11 mouse cellular contexts compared by ENCODE assay signal in genomic region chr3:88334029-88334658, GRCm38 (mm10). TPM values are rescaled to one million over a fixed set of nuclear protein-coding genes. Genes with fewer than 3 reads are reported as not detected.
DNase-seq lines count a peak whose midpoint lies in the region; ATAC-seq and TF ChIP-seq lines count a peak whose summit lies in the region.
"Had no signal": no experiment of that assay in that cellular context is flagged by ENCODE, and none has a peak within 500 bp of the region (broad histone marks: within the 10 kb centered on the region; RNA-seq: fewer than 3 reads in every experiment).

No protein-coding gene starts in this region.

- H3K4me1 ChIP-seq in heart, embryonic 12.5 days (replicated peaks): peaks cover 33% of the 10 kb centered on the region
- H3K4me1 ChIP-seq in limb, embryonic 13.5 days: peaks cover 23% of the 10 kb centered on the region

- H3K27me3 ChIP-seq in heart, embryonic 12.5 days (replicated peaks): no peaks in the 10 kb centered on the region
- H3K27me3 ChIP-seq in limb, embryonic 13.5 days: no peaks in the 10 kb centered on the region
- H3K27me3 ChIP-seq in myocyte (ENCODE audit: control insufficient read depth, insufficient read depth, insufficient read length): no peaks in the 10 kb centered on the region
- H3K27me3 ChIP-seq: hindbrain, embryonic 12.5 days; midbrain, embryonic 13.5 days had no signal

- no peak for TF ChIP-seq POLR2A in myocyte (IDR thresholded peaks at IDR 0.05; ENCODE audit: insufficient read length, low read depth)

- H3ac ChIP-seq in myocyte (ENCODE audit: control insufficient read depth, insufficient read length): no peak overlapping the region

- no peaks in the 10 kb centered on the region for H3K9me3 ChIP-seq in heart, embryonic 12.5 days (replicated peaks)
- no peaks in the 10 kb centered on the region for H3K9me3 ChIP-seq in limb, embryonic 13.5 days
- H3K9me3 ChIP-seq: hindbrain, embryonic 12.5 days; midbrain, embryonic 13.5 days had no signal

- no peak for ATAC-seq in heart, embryonic 12.5 days (ENCODE audit: insufficient number of reproducible peaks, low FRiP score)
- no peak for ATAC-seq in limb, embryonic 13.5 days (ENCODE audit: low FRiP score, low read depth)
- ATAC-seq: CD4-positive, CD25-positive, alpha-beta regulatory T cell, adult 4 months; midbrain, embryonic 13.5 days had no signal

- H3K36me3 ChIP-seq in heart, embryonic 12.5 days: peaks cover 13% of the 10 kb centered on the region
- peaks cover 18% of the 10 kb centered on the region for H3K36me3 ChIP-seq in limb, embryonic 13.5 days
- H3K36me3 ChIP-seq in myocyte (ENCODE audit: control insufficient read depth, insufficient read depth): no peaks in the 10 kb centered on the region

- peak overlapping the region; percentile 81 for H3K4me2 ChIP-seq in heart, embryonic 12.5 days
- H3K4me2 ChIP-seq in limb, embryonic 13.5 days (replicated peaks): peak overlapping the region; percentile 16; the same call in 1 of the 2 replicates
- no peak overlapping the region for H3K4me2 ChIP-seq in myocyte (ENCODE audit: low read depth)

- no peak for DNase-seq in heart, adult 9 months (ENCODE audit: low spot score in 2 of 2)
- DNase-seq in gonadal fat pad, adult 2 months (ENCODE audit: low read depth): peak; percentile 63
- DNase-seq in cerebellum, adult 11-12 months: no peak
- DNase-seq in spleen, adult 12 weeks (ENCODE audit: low spot score): no peak
- DNase-seq in right cerebral cortex, adult 2 months (ENCODE audit: low spot score in 2 of 2): no peak

- no peak overlapping the region for H3K27ac ChIP-seq in heart, embryonic 12.5 days (ENCODE audit: poor library complexity, severe bottlenecking)
- peak overlapping the region; percentile 48; the same call in 1 of the 2 replicates for H3K27ac ChIP-seq in limb, embryonic 13.5 days
- H3K27ac ChIP-seq: hindbrain, embryonic 12.5 days; midbrain, embryonic 13.5 days had no signal

- H3K9ac ChIP-seq in heart, embryonic 12.5 days: peak overlapping the region; percentile 53
- 0 out of 2 replicates have a peak overlapping the region, but pooled peaks have one; percentile 8 for H3K9ac ChIP-seq in limb, embryonic 13.5 days

- peaks cover 39% of the 10 kb centered on the region for H3K79me2 ChIP-seq in myocyte (ENCODE audit: control insufficient read depth, insufficient read depth)

- WGBS in heart, embryonic 12.5 days: 47% methylated on average over 12 of the region's 12 CpGs
- WGBS in limb, embryonic 13.5 days: 53% methylated on average over 12 of the region's 12 CpGs

- H3K4me3 ChIP-seq in heart, embryonic 12.5 days: no peak overlapping the region
- peak overlapping the region; percentile 15 for H3K4me3 ChIP-seq in limb, embryonic 13.5 days
- H3K4me3 ChIP-seq in myocyte: peak overlapping the region; percentile 92

TF ChIP-seq in myocyte, 11 proteins besides CTCF, POLR2A, EP300 and RAD21:
- no peak for TF ChIP-seq TCF3 (IDR thresholded peaks at IDR 0.05; ENCODE audit: insufficient read length, low read depth)
- no peak for TF ChIP-seq REST (IDR thresholded peaks at IDR 0.05; ENCODE audit: insufficient read depth, insufficient read length)
- TF ChIP-seq SRF (IDR thresholded peaks at IDR 0.05; ENCODE audit: control insufficient read depth, insufficient read length, low read depth): no peak
- TF ChIP-seq POLR2AphosphoS2 (IDR thresholded peaks at IDR 0.05; ENCODE audit: insufficient read length, low read depth): no peak
- no peak for TF ChIP-seq MYOD1 (IDR thresholded peaks at IDR 0.05; ENCODE audit: control insufficient read depth in 1 of 3, insufficient read length in 2 of 3, low read depth in 2 of 3)
- no peak for TF ChIP-seq MAX (IDR thresholded peaks at IDR 0.05; ENCODE audit: low read depth)

RNA-seq across cellular contexts. Expression of gene Tmem79, which starts 1.8 kb away (rescaled TPM):
- 1.4 and 1.9 TPM in 2 replicates for polyA plus RNA-seq in heart, embryonic 12.5 days (2016; fragmentation: Nextera tagmentation; extraction: Ambion mirVana)
- 17.8 and 19.6 TPM in 2 replicates for polyA plus RNA-seq in gonadal fat pad, adult 2 months (2012; rRNA removed)
- 6.4 and 6.8 TPM in 2 replicates for polyA plus RNA-seq in limb, embryonic 13.5 days (2015; fragmentation: Nextera tagmentation; extraction: Ambion mirVana)
- 2.3 TPM for polyA plus RNA-seq in myocyte (2012; fragmentation: generic; extraction: Trizol)

RNA-seq across cellular contexts. Expression of gene Smg5, which starts 1.9 kb away (rescaled TPM):
- polyA plus RNA-seq in heart, embryonic 12.5 days (2016; fragmentation: Nextera tagmentation; extraction: Ambion mirVana): 53.9 and 57.5 TPM in 2 replicates
- polyA plus RNA-seq in gonadal fat pad, adult 2 months (2012; rRNA removed): 50.4 and 64.5 TPM in 2 replicates
- 54.9 and 58.4 TPM in 2 replicates for polyA plus RNA-seq in limb, embryonic 13.5 days (2015; fragmentation: Nextera tagmentation; extraction: Ambion mirVana)
- polyA plus RNA-seq in myocyte (2012; fragmentation: generic; extraction: Trizol): 53.5 TPM

RNA-seq across cellular contexts. Expression of gene Glmp, which starts 9.3 kb away (rescaled TPM):
- polyA plus RNA-seq in heart, embryonic 12.5 days (2016; fragmentation: Nextera tagmentation; extraction: Ambion mirVana): 167 and 172 TPM in 2 replicates
- 255 and 271 TPM in 2 replicates for polyA plus RNA-seq in gonadal fat pad, adult 2 months (2012; rRNA removed)
- polyA plus RNA-seq in limb, embryonic 13.5 days (2015; fragmentation: Nextera tagmentation; extraction: Ambion mirVana): 174 and 188 TPM in 2 replicates
- polyA plus RNA-seq in myocyte (2012; fragmentation: generic; extraction: Trizol): 171 TPM

RNA-seq across cellular contexts. Expression of gene Paqr6, which starts 30.2 kb away (rescaled TPM):
- 3.6 and 4.3 TPM in 2 replicates for polyA plus RNA-seq in heart, embryonic 12.5 days (2016; fragmentation: Nextera tagmentation; extraction: Ambion mirVana)
- polyA plus RNA-seq in gonadal fat pad, adult 2 months (2012; rRNA removed): 11.8 and 14.2 TPM in 2 replicates
- 7.6 and 8.7 TPM in 2 replicates for polyA plus RNA-seq in limb, embryonic 13.5 days (2015; fragmentation: Nextera tagmentation; extraction: Ambion mirVana)
- not detected for polyA plus RNA-seq in myocyte (2012; fragmentation: generic; extraction: Trizol)
- polyA plus RNA-seq: CD4-positive, CD25-positive, alpha-beta regulatory T cell, adult 4 months had no signal

RNA-seq across cellular contexts. Expression of gene Cct3, which starts 37.2 kb away (rescaled TPM):
- polyA plus RNA-seq in heart, embryonic 12.5 days (2016; fragmentation: Nextera tagmentation; extraction: Ambion mirVana): 426 and 439 TPM in 2 replicates
- polyA plus RNA-seq in gonadal fat pad, adult 2 months (2012; rRNA removed): 103 and 134 TPM in 2 replicates
- 557 and 573 TPM in 2 replicates for polyA plus RNA-seq in limb, embryonic 13.5 days (2015; fragmentation: Nextera tagmentation; extraction: Ambion mirVana)
- polyA plus RNA-seq in myocyte (2012; fragmentation: generic; extraction: Trizol): 409 TPM
